8 mouse cellular contexts compared by ENCODE assay signal in the genomic region with DNA sequence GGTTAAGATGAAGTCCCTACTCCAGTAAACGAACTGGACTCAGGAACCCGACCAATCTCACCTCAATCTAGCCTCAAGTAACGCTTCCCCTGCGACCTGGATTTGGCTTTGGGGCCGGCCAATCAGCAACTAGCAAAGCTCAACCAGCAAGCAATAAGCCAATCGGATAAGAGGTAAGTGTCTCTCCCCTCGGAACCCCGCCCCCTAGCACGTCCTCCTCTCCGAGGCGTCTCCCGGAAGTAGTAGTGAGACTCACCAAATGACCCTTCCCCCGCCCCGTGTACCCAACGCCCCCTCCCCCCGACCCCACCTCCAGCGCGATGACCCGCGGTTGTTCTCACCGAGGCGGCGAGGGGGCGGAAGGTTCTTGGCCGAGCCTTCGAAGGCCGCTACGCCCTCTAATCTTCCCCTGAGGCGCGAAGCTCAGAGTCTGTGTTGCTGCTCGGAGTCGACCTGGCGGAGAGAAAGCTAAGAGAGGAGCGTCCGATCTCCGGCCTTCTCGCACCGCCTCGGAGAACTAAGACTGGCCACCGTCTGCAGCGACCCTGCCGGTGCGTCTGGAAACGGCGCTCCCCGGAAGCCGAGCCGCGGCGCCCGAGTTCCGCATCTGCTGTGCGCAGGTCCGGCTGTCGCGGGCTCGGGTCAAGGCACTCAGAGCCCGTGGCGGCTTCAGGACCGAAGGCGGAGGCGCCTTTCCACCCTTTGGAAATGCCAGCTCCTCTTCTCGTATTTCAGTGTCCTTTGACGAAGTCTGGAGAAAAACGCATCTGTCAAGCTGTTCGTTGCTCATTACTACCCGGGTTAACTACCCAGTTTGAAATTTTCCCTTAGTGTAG. TPM values are rescaled to one million over a fixed set of nuclear protein-coding genes. Genes with fewer than 3 reads are reported as not detected.
A peak's percentile ranks its signal among the peaks of the same experiment; 100 is the strongest.
DNase-seq lines count a peak whose midpoint lies in the region; ATAC-seq and TF ChIP-seq lines count a peak whose summit lies in the region.

A gene (minus strand): TSS at position 677 of the 836 bp plus-strand sequence.

- intact Hi-C loops in heart, adult 2 months (cut with DNase I), result loop anchor here (1.0 kb wide), 1 partner anchor 10 kb away; a partner anchor contains a TSS

- H3K4me1 ChIP-seq in embryonic facial prominence, embryonic 14.5 days (ENCODE audit: control insufficient read depth, insufficient read depth, low read length), result peaks cover 5% of the 10 kb centered on the region; the same call in 1 of the 2 replicates
- peaks cover 1% of the 10 kb centered on the region; the same call in 1 of the 2 replicates for H3K4me1 ChIP-seq in heart, adult 2 months (ENCODE audit: control insufficient read depth, insufficient read depth, low read length)
- peaks cover 15% of the 10 kb centered on the region; the same call in 1 of the 2 replicates for H3K4me1 ChIP-seq in limb, embryonic 13.5 days
- H3K4me1 ChIP-seq in midbrain, embryonic 16.5 days (ENCODE audit: control insufficient read depth, insufficient read depth, low read length), result peaks cover 16% of the 10 kb centered on the region

- peaks cover 30% of the 10 kb centered on the region for H3K36me3 ChIP-seq in embryonic facial prominence, embryonic 14.5 days (ENCODE audit: control insufficient read depth, insufficient read depth, low read length)
- H3K36me3 ChIP-seq in heart, adult 2 months (ENCODE audit: control insufficient read depth, insufficient read depth, low read length), result peaks cover 16% of the 10 kb centered on the region
- peaks cover 25% of the 10 kb centered on the region for H3K36me3 ChIP-seq in limb, embryonic 13.5 days
- peaks cover 9% of the 10 kb centered on the region for H3K36me3 ChIP-seq in midbrain, embryonic 16.5 days (ENCODE audit: control insufficient read depth, insufficient read depth, low read length)

- no peaks in the 10 kb centered on the region for H3K9me3 ChIP-seq in embryonic facial prominence, embryonic 14.5 days (ENCODE audit: control insufficient read depth, low read length)
- no peaks in the 10 kb centered on the region for H3K9me3 ChIP-seq in limb, embryonic 13.5 days
- H3K9me3 ChIP-seq in midbrain, embryonic 16.5 days (replicated peaks; ENCODE audit: control insufficient read depth, low read length, poor library complexity, severe bottlenecking), result no peaks in the 10 kb centered on the region

- ATAC-seq in embryonic facial prominence, embryonic 14.5 days (ENCODE audit: low read depth), result peak; percentile 100
- ATAC-seq in limb, embryonic 13.5 days (ENCODE audit: low FRiP score, low read depth), result peak; percentile 99
- ATAC-seq in midbrain, embryonic 16.5 days, result peak; percentile 99

- peak within 1 kb of the TSS; percentile 81 for H3K4me2 ChIP-seq in embryonic facial prominence, embryonic 14.5 days (ENCODE audit: low read depth, low read length)
- peak within 1 kb of the TSS; percentile 74 for H3K4me2 ChIP-seq in limb, embryonic 13.5 days (replicated peaks)
- H3K4me2 ChIP-seq in midbrain, embryonic 16.5 days (ENCODE audit: low read length), result peak within 1 kb of the TSS; percentile 86

- H3K9ac ChIP-seq in embryonic facial prominence, embryonic 14.5 days (ENCODE audit: low read depth, low read length), result peak within 1 kb of the TSS; percentile 77
- peak within 1 kb of the TSS; percentile 88 for H3K9ac ChIP-seq in heart, adult 2 months (ENCODE audit: low read depth, low read length)
- H3K9ac ChIP-seq in limb, embryonic 13.5 days, result peak within 1 kb of the TSS; percentile 86
- peak within 1 kb of the TSS; percentile 90 for H3K9ac ChIP-seq in midbrain, embryonic 16.5 days (ENCODE audit: low read depth, low read length)

- DNase-seq in 3T3-L1 (ENCODE audit: low read depth, low spot score), result peak; percentile 100
- peak; percentile 75 to 86 for DNase-seq in adrenal gland, postnatal 4 days (ENCODE audit: low spot score in 2 of 2)
- DNase-seq in embryonic facial prominence, embryonic 14.5 days (ENCODE audit: low spot score), result peak; percentile 99
- peak; percentile 90 to 95 for DNase-seq in heart, adult 2 months
- peak; percentile 96 to 98 for DNase-seq in kidney, adult 8-10 months
- DNase-seq in spleen, postnatal 10 days (ENCODE audit: low spot score in 2 of 2), result peak; percentile 85 to 96

- peak within 1 kb of the TSS; percentile 95 for H3K27ac ChIP-seq in embryonic facial prominence, embryonic 14.5 days (replicated peaks; ENCODE audit: low read depth, low read length)
- H3K27ac ChIP-seq in heart, adult 2 months, result peak within 1 kb of the TSS; percentile 99
- H3K27ac ChIP-seq in limb, embryonic 13.5 days, result peak within 1 kb of the TSS; percentile 94
- peak within 1 kb of the TSS; percentile 98 for H3K27ac ChIP-seq in midbrain, embryonic 16.5 days (ENCODE audit: low read length)

- no peaks in the 10 kb centered on the region for H3K79me2 ChIP-seq in heart, adult 2 months (replicated peaks; ENCODE audit: control insufficient read depth, insufficient read depth, low read length)

- TF ChIP-seq CTCF in heart, adult 2 months (IDR thresholded peaks at IDR 0.05), result peak; percentile 57

- no peak for TF ChIP-seq EP300 in heart, adult 2 months (IDR thresholded peaks at IDR 0.05; ENCODE audit: insufficient read depth, low read depth, low read length)

- under 1% methylated on average over 59 of the region's 67 CpGs for WGBS in embryonic facial prominence, embryonic 14.5 days
- under 1% methylated on average over 67 of the region's 67 CpGs for WGBS in heart, adult 2 months
- under 1% methylated on average over 67 of the region's 67 CpGs for WGBS in limb, embryonic 13.5 days
- under 1% methylated on average over 67 of the region's 67 CpGs for WGBS in midbrain, embryonic 16.5 days

- no peaks in the 10 kb centered on the region for H3K27me3 ChIP-seq in embryonic facial prominence, embryonic 14.5 days (replicated peaks; ENCODE audit: control insufficient read depth, insufficient read depth, low read length)
- no peaks in the 10 kb centered on the region for H3K27me3 ChIP-seq in heart, adult 2 months (ENCODE audit: control insufficient read depth, insufficient read depth, low read length)
- no peaks in the 10 kb centered on the region for H3K27me3 ChIP-seq in limb, embryonic 13.5 days
- H3K27me3 ChIP-seq in midbrain, embryonic 16.5 days (ENCODE audit: control insufficient read depth, insufficient read depth, low read depth, low read length), result no peaks in the 10 kb centered on the region

- peak; percentile 73 for TF ChIP-seq POLR2A in heart, adult 2 months (IDR thresholded peaks at IDR 0.05; ENCODE audit: insufficient read depth, low read depth, low read length)

- H3K4me3 ChIP-seq in embryonic facial prominence, embryonic 14.5 days (ENCODE audit: low read depth, low read length), result peak within 1 kb of the TSS; percentile 62
- H3K4me3 ChIP-seq in heart, adult 2 months, result peak within 1 kb of the TSS; percentile 76
- H3K4me3 ChIP-seq in limb, embryonic 13.5 days, result peak within 1 kb of the TSS; percentile 74
- H3K4me3 ChIP-seq in midbrain, embryonic 16.5 days (ENCODE audit: low read depth, low read length), result peak within 1 kb of the TSS; percentile 86

RNA-seq across cellular contexts. Expression of the gene that starts here (rescaled TPM):
- total RNA-seq in adrenal gland, postnatal 4 days (2021), result 10 to 100 TPM; 55.8 to 58.8 TPM
- polyA plus RNA-seq in embryonic facial prominence, embryonic 14.5 days (2014; fragmentation: Nextera tagmentation; extraction: Ambion mirVana), result 41.5 and 41.6 TPM in 2 replicates
- 10 to 100 TPM; 40.6 to 43.1 TPM for total RNA-seq in heart, adult 2 months (2021)
- 15.6 and 24.8 TPM in 2 replicates for polyA plus RNA-seq in heart, adult 2 months (2012; rRNA removed)
- 40.1 and 40.3 TPM in 2 replicates for polyA plus RNA-seq in limb, embryonic 13.5 days (2015; fragmentation: Nextera tagmentation; extraction: Ambion mirVana)
- polyA plus RNA-seq in midbrain, embryonic 16.5 days (2015; fragmentation: Nextera tagmentation; extraction: Ambion mirVana), result 31.4 and 32.9 TPM in 2 replicates

Comparison
In these comparisons a context has a peak if more than half of its experiments do, and no peak if none do; other contexts are left out.
1. Peak in every context shown above with its lines: DNase-seq, ATAC-seq, H3K4me3 ChIP-seq and H3K27ac ChIP-seq.